Mouse (Mus musculus) midbrain, embryonic 14.5 days (tissue): ENCODE data around the gene Cmc2. TPM values are rescaled to one million over a fixed set of nuclear protein-coding genes. Genes with fewer than 3 reads are reported as not detected.

Experiments
- ATAC-seq: fragments of 200-750 bp; cut with Nextera tagmentation; 2 replicates; pipeline ENCODE4 v1.8.0; 2017; ENCODE audit warnings: moderate number of reproducible peaks, moderate library complexity; ENCODE audit not compliant: low FRiP score, low TSS enrichment
- DNase-seq: peaks from one replicate; pipeline ENCODE4 v3.0.0-alpha.2; 2015
- H3K27ac ChIP-seq: fragments of 300-500 bp; sonication (generic); replicated peaks from 2 replicates; pipeline ENCODE4 v1.5.1; 2014; ENCODE audit warnings: mild to moderate bottlenecking, low read depth, low read length, moderate library complexity
- H3K27me3 ChIP-seq: fragments of 300-500 bp; sonication (generic); 2 replicates; pipeline ENCODE4 v1.6.1; 2014; ENCODE audit warnings: low read length, control low read depth, mixed read lengths; ENCODE audit not compliant: control insufficient read depth, insufficient read depth
- H3K36me3 ChIP-seq: fragments of 300-500 bp; sonication (generic); 2 replicates; pipeline ENCODE4 v1.6.1; 2014; ENCODE audit warnings: low read length, control low read depth; ENCODE audit not compliant: control insufficient read depth, insufficient read depth
- H3K4me1 ChIP-seq: fragments of 300-500 bp; sonication (generic); 2 replicates; pipeline ENCODE4 v1.6.1; 2014; ENCODE audit warnings: mild to moderate bottlenecking, antibody characterized with exemption, low read length, control low read depth; ENCODE audit not compliant: control insufficient read depth, insufficient read depth
- H3K4me2 ChIP-seq: fragments of 300-500 bp; sonication (generic); 2 replicates; pipeline ENCODE4 v1.6.1; 2014; ENCODE audit warnings: mild to moderate bottlenecking, low read length, moderate library complexity
- H3K4me3 ChIP-seq: fragments of 300-500 bp; sonication (generic); replicated peaks from 2 replicates; pipeline ENCODE4 v1.5.1; 2014; ENCODE audit warnings: low read depth, low read length
- H3K9ac ChIP-seq: fragments of 300-500 bp; sonication (generic); replicated peaks from 2 replicates; pipeline ENCODE4 v1.6.1; 2014; ENCODE audit warnings: mild to moderate bottlenecking, low read length, moderate library complexity
- H3K9me3 ChIP-seq: fragments of 300-500 bp; sonication (generic); 2 replicates; pipeline ENCODE4 v1.6.1; 2016; ENCODE audit warnings: low read length, control low read depth, mixed read lengths; ENCODE audit not compliant: control insufficient read depth
- WGBS: fragments of 180-500 bp; shearing (Covaris S2); extraction: QIAGEN DNeasy Blood & Tissue Kit; methylation state at CpG from one replicate; pipeline ENCODE4 v1.1.7; 2014; 5-methylcytosine and 5-hydroxymethylcytosine counted together
- polyA plus RNA-seq: library from polyadenylated mRNA; unstranded; fragments of >200 nt; fragmentation: Nextera tagmentation; extraction: Ambion mirVana; gene quantifications from 2 replicates; pipeline ENCODE4 v1.2.1, GENCODE M21; 2014

Cmc2 gene
- polyA plus RNA-seq, 1 experiment from 2014 or later = 30.5 TPM

- DNase-seq = no peak
- no peaks in the 10 kb centered on the region for H3K9me3 ChIP-seq
- ATAC-seq = no peak
- H3K36me3 ChIP-seq = no peaks in the 10 kb centered on the region
- 77% methylated on average over 3 of the region's 3 CpGs for WGBS
- no peak overlapping the region for H3K9ac ChIP-seq
- H3K4me1 ChIP-seq = no peaks in the 10 kb centered on the region
- H3K4me3 ChIP-seq = no peak overlapping the region
- H3K27me3 ChIP-seq = no peaks in the 10 kb centered on the region
- H3K27ac ChIP-seq = no peak overlapping the region
- H3K4me2 ChIP-seq = no peak overlapping the region
These were observed 73.2 kb downstream of the Cmc2 start for GRCm38 (mm10) chr8:116848042-116848441.

- H3K27me3 ChIP-seq = no peaks in the 10 kb centered on the region
- H3K4me2 ChIP-seq = no peak overlapping the region
- no peak overlapping the region for H3K9ac ChIP-seq
These were observed 78.6 kb downstream of the Cmc2 start for GRCm38 (mm10) chr8:116842678-116843077.

More at GRCm38 (mm10) chr8:116842678-116843077, 78.6 kb downstream of the Cmc2 start:
- Histone ChIP-seq H3K4me1 (no peaks in the 10 kb centered on the region), H3K36me3 (no peaks in the 10 kb centered on the region), H3K9me3 (no peaks in the 10 kb centered on the region), H3K27ac (no peak overlapping the region), H3K4me3 (no peak overlapping the region)
- DNase-seq (no peak), ATAC-seq (no peak)
- 84% methylated on average over 6 of the region's 6 CpGs for WGBS

Other genes starting within 250 kb of the Cmc2 start
- gene Cdyl2, start 188.5 kb downstream of the Cmc2 start, polyA plus RNA-seq = 10.3 and 13.5 TPM in 2 replicates
- 7.0 and 11.8 TPM in 2 replicates for gene Cenpn, start 275 bp upstream of the Cmc2 start, polyA plus RNA-seq
- gene Atmin, start 21.9 kb upstream of the Cmc2 start, polyA plus RNA-seq = 21.2 and 26.3 TPM in 2 replicates
- 5.6 and 6.3 TPM in 2 replicates for gene 1700030J22Rik, start 57.5 kb upstream of the Cmc2 start, polyA plus RNA-seq
- gene Gcsh, start 72.1 kb upstream of the Cmc2 start, polyA plus RNA-seq = 82.2 and 87.5 TPM in 2 replicates
- gene Pkd1l2, start 161.0 kb upstream of the Cmc2 start, polyA plus RNA-seq = 0.12 TPM in 1 of 2 replicates, not detected in the other
- gene Bco1, start 174.4 kb upstream of the Cmc2 start, polyA plus RNA-seq = 0.18 TPM in 1 of 2 replicates, not detected in the other
- 4.9 and 7.1 TPM in 2 replicates for gene Gan, start 236.7 kb upstream of the Cmc2 start, polyA plus RNA-seq